Mouse (Mus musculus) thymus, adult 18-20 months (tissue): Measurements from ENCODE around the gene Mnt.

ENCODE experiments used
- DNase-seq, 2 experiments: peaks; one replicate each; pipeline ENCODE4 v3.0.0; 2022; ENCODE audit warnings: mixed read lengths in 2 of 2

Mnt gene

DNA sequence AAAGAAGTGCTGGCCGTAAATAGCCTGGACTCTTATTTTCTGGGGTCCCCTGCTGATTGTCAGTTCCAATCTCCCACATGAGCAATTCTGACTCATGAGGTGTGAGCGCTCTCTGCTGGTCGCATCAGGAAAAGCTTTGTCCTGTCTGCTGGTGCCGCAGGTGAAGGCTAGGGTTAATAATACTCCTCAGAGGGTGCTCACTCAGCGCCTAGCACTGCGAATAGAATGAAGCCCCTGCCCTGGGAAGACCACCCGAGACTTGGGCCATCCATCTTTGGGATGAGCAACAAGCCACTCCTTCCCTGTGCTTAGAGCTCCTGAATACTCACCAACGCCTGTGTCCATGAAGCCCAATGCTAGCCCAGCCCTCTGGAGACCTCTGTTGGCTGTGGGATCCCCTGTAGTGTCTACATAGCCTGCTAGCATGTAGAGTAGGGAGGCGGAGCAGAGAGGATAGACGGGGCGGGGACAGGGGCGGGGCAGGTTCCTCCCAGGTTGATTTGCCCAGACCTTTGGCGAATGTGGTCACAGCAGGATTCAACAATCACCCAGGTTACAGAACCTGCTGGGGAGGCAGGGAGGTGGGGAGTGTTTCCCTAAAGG lies 17.3 kb downstream of the Mnt start:
- peak; percentile 49 to 62 for DNase-seq

DNA sequence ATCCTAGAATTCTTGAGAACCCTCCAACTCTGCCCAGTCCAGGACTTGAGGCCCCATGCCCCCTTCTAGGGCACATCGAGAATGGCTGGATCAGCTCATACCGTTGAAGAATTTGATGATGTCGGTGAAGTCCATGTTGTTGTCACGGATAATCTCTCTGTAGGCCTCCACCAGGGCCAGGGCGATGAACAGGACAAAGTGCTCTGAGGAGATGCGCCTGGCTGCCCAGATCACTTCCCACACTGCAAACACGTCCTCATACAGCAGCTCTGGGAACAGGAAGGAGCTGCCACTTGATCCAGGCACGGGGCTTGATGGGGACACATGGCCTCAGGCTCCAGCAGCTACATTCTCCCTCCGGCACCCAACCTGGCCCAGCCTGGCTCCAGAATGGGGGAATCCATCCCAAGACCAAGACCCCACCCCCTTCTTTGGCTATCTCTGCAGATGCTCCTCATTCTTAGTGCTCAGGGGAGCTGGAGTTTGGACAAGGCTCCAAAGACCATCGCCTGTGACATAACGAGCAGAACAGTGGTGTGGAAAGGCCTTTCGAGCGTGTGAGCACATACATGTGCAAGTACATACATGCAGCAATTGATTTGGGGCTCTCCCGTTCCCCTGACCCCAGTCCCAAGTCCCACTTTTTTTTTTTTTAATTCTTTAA lies 20.4 kb downstream of the Mnt start:
- no peak for DNase-seq

DNA sequence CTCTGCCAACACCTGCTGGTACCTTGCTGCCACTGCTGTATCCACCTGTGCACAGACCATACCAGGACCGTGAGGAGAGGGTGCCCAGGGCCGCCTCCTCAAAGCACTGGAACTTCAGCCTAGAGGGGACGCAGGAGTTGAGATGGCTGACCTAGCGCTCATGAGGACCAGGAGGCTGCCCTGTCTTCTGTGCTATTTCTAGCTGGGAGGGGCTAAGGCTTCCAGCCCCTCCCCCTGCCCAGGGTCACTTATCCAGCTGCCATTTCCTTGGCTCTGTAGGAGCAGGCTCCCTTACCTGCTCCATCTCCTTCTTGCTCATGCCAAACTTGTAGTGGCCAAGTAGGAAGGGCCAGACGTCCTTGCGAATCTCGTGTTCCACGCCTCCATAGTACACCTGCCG lies 27.0 kb downstream of the Mnt start:
- no peak for DNase-seq

DNA sequence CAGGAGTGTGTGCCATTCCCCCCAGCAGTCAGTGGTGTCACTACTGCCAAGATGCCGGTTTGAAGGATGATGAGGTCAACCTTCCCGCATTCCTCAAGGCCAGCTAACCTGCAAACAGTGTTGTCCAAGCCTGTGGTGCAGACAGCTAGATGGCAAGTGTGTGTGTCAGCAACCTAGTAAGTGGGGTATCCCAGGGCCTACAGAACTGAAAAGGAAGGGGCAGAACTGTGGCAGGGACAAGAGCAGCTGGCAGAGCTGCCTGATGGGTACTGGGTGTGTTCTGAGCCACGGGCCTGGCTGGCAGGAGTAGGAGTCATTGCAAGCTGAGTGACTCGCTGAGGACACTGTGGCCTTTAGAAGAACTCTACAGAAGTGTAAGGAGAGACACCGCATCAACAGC lies 31.4 kb downstream of the Mnt start:
- no peak for DNase-seq

DNA sequence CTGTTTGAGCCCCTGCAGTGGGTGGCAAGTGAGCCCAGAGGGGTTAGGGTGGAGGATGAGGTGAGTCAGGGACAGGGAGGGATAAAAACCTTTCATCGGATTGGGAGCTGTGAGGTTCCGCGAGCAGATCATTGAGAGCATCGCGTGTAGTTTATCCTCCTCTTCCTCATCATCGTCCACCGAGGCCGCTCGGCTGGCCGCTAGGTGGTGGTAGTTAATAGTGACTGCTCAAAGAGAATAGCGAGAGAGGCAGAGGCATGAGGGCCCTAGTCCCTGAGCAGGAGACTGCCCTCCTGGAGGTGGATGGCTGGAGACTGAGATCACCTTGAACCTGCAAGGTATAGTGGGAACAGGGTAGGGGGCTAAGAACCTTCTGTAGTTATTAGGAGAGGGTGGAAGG lies 32.8 kb downstream of the Mnt start:
- DNase-seq = no peak

DNA sequence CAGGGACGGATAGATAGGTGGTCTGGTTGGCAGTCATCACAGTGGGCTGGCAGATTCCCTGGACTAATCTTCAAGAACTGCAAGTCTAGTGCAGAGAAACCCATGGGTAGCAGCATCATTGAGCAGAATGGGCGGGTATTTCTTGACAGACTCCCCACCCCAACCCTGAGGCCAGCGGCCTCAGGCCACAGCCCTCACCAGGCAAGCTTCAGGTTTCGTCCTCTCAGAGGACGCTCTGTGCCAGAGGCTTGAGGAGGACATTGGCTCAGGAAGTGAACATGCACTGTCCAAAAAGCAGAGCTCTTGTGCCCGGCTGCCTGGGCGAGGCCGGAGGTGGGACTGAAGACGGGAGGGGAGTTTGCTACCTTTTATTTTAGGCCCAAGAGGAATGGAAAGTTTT lies 33.7 kb downstream of the Mnt start:
- no peak for DNase-seq

DNA sequence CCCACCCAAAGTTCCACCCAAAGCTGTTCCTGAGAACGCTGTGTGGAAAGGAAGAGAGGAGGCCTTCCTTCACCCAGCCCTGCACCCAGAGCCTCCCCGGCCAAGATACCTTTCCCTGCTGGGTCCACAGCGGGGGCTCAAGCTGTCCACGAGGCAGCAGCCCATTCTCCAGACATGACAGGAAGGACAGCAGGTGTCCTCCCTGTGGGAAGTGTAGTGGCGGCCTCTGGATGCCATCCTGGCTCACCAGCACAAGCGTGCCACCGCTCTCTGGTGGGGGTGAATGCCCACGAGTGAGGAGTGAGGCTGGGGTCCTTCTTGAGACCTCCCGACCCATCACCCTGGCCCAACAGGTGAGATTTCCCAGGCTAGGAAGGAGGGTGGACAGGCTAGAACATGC lies 34.5 kb downstream of the Mnt start:
- no peak for DNase-seq

DNA sequence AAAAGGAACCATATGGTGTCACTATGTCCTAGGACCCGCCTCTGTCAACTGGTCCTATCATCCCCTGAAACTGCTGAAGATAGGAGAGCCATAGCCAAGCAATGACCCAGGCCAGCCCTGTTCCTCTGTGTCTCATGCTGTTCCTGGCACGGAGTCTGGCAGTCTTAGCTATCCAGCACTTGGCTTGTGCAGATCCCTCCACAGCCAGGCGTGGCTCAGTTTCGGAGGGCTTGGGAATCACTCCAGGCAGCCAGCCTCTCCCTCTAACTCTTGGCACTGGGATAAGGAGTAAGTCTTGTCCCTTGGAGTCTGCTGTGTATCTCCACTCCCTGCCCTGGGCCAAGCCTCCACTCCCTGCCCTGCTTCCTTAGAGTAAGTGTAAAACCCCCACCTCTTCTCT lies 35.9 kb downstream of the Mnt start:
- DNase-seq = no peak

DNA sequence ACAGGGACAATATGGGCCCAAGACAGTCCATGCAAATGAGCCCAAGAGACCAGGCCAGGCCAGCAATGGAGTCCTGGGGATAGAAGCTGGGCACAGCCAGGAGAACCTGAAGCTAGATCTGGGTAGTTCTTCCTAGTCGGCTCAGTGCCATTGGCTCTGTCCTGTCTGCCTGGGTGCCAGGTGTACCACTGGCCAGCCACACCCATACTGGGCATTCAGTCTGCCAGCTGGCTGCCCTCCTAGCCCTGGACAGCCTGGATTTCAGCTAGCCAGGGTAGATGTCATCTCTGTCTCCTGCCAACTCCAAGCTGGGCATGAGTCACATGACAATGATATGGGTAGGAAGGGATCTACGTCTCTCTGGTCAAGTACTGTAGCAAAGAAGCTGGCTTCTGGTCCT lies 36.5 kb downstream of the Mnt start:
- DNase-seq = no peak

DNA sequence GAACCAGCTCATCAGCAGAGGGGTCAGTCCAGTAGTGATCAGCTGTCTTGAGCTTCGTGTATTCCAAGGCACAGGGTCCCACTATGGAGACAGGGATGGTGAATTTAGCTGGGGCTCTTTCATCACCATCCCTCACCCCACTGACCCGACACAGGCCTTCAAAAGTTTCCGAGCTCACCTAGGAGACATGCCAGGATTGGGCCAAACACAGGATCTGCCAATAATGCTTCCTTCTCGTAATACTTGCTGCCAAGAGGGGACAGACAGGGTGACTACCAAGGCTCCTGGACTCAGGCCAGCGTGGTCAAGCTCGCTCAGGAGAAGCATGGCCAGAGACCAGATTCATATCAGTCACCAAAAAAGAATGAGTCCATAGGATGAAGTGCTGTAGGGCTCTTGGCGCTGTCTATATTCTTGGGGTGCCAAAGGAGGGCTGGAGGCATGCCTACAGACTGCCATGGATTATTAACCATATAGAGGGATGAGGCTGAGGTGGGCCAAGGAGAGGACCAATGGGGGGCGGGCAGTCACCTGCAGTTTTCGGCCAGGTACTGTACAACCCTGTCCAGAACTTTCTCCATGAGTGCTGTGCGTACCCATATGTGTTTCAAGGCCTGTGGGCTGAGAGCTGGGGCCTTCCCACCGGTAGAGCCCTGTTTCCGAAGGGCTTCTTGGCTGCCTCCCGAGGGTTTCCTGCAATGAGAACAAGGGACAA lies 37.5 kb downstream of the Mnt start:
- DNase-seq = no peak

DNA sequence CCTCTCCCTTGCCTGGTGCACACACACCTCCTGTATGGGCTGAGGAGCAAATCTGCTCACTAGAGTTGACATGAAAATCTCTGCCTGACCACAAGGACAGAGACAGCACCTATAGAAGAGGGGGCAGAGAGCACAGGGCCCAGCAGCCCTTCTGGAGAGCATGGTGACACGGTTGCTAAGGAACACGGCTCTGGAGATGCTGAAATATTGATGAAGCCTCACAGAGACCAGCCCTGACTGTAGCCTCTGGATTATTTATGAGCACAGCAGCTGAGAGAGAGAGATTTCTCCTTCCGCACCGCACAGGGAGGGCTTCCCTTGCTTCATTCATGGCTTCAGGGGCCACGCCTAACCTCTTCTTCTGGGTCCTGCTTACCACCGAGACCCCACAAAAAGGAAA lies 38.9 kb downstream of the Mnt start:
- no peak for DNase-seq

DNA sequence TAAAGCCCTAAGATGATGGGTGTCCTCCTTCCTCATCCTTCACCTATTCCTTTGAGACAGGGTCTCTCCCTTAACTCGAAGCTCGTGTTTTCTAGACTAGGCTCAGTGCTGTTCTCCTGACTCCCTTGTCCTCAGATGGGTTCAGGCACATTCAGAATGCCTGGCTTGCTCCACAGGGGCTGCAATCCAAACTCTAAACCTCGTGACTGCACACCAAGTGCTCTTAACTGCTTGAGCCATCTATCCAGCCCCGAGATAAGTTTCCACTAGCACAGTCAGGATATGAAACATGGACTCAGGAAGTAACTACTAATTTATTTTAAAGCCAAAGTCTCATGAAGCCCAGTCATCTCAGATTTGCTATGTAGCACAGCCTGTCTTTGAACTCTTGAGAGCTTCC lies 39.8 kb downstream of the Mnt start:
- no peak for DNase-seq

DNA sequence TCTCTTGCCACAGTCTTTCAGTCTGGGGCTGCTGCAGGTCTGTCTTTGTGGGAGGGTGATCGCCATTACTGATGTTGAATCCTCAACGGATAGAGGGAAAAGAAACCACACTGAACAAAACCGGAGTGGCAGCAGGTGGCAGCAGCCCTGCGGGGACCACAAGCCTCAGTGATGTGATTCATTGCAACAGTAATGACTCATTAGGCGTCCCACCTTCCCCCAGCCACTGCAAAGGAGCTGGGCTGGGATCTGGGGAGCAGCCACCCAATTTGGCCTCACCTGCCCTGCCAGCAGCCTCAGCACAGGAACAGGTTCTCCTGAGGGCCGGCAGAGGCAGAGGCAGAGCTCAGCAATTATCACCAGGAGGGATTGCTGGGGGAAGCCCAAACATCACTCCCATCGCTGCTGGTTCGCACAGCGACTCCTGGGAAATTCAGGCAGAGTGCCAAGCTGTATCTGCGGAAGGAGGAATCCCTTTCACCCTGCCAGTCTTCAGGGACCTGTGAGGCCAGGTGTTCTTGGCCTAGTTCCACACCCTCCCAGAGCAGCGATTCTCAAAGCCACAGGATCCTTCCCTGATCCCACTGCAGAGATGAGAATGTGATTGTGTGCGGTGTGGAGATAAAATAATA lies 40.4 kb downstream of the Mnt start:
- DNase-seq = no peak

DNA sequence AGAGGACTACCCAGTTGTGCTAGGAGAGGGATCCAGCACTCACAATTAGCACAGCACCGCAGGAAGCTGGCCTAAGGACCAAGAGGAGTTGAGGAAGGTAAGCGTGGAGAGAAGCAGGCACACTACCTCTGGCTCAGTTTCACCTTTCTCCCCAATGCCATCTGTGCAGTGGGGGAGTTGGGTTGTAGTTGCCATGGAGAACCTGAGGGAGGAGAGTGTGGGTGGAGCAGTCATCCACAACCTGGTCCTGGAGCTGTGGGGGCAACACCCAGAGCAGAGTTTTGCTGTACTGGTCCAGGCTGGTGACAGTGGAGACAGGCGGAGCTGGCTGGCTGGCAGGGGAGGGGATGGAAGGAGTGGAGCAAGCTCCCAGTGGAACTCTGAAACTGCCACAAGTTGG lies 43.9 kb downstream of the Mnt start:
- DNase-seq = no peak

DNA sequence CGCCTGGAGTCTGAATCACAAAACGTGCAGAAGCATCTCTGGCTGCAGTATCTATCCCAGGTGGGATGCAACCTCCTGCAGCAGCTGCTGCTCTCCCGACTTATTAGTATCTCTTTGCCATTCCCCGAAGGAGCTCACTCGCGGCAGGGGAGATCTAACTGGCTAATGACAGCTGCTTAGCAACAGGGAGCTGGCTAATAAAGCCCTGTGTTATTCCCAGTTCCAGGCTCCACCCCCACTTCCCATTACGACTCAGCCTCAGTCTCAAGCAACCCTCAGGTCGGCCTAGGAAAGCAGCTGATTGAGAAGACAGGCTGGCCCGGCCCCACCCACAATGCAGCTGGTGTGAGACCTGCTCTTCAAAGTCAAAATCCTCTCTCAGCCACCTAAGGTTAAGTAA lies 46.1 kb downstream of the Mnt start:
- no peak for DNase-seq

DNA sequence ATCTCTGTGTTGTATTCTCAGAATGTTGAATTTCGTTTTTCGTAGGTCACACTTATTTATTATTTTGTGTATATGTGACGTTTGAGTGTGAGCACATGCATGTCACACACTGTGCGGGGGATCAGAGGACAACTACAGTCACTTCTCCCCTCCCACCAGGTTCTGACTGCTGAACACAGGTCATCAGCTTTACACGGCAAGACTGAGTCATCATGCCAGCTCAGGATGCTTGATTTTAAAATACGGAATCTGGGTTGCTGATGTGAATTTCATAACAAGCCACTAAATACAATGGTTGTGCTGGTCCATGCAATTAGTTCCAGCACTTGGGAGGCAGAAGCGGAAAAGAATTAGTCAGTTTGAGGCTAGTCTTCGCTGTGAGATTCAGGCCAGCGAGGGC lies 50.3 kb downstream of the Mnt start:
- DNase-seq = no peak

DNA sequence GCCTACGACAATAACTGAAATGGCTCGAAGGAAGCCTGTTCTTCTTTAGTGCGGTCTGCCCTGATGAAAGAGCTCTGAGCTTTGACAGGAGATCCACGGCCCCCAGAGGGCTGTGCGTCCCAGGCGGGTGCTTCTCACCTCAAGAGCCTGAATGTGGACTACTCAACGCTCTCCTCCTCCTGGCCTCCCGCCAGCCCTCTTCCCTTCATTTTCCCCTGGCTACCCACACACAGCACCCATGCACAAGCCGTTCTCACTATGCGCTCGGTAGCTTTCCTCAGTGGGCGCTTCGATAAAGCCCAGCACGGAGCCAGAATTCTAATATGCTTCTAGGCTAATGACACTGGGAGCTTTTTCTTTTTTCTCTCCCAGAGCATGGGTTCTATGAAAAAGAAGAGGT lies 51.3 kb downstream of the Mnt start:
- DNase-seq = no peak

DNA sequence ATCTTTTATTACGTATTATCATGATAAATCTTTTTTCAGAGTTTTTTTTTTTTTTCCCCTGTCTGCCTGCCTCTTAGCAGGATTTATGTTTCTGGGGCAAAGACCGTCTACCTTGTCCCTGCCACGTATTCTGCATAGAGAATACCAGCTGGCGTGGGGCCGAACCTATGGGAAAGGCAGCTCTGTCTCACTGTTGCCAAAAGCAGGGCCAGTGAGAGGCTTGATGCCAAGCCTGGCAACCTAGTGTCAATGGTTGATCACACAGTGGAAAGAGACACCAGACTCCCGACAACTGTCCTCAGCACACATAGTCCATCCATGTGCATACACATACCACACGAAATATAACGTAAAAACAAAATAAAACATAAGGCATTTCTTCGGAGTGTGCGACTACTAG lies 52.4 kb downstream of the Mnt start:
- no peak for DNase-seq

DNA sequence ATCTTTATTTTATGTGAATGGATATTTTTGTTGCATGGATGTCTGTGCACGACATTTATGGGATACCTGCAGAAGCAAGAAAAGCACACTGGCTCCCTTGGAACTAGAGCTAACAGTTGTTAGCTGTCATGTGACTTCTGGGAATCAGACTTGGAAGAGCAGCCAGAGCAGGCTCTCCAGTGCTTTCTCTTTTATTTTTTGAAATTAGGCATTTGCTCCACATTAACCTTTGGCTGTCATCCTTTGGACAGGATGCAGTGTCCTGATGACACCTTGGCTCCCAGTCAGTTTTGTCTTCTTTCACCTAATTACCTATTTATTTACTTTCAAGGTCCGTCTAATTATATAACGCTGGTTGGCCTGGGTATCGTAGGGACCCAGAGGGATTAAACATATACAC lies 63.9 kb downstream of the Mnt start:
- DNase-seq = no peak
